Mouse (Mus musculus): ENCODE results near the gene Eef2k. TPM values are rescaled to one million over a fixed set of nuclear protein-coding genes. Genes with fewer than 3 reads are reported as not detected.

The Eef2k gene
- 54.1 and 59.6 TPM in 2 replicates for polyA plus RNA-seq (2015; fragmentation: Nextera tagmentation; extraction: Ambion mirVana)

GRCm38 (mm10) chr7:120842345-120843036 is at the start of gene Eef2k:
Eef2k (plus strand) TSS chr7:120842831.
- 3% methylated on average over 35 of the region's 35 CpGs for WGBS
- Histone ChIP-seq H3K27me3 (replicated peaks; ENCODE audit: control insufficient read depth, insufficient read depth, low read length) (no peaks in the 10 kb centered on the region), H3K4me3 (ENCODE audit: low read length) (peak within 1 kb of the TSS; percentile 94), H3K27ac (ENCODE audit: low read length) (peak within 1 kb of the TSS; percentile 99), H3K9me3 (ENCODE audit: control insufficient read depth, low read length) (no peaks in the 10 kb centered on the region), H3K36me3 (ENCODE audit: control insufficient read depth, insufficient read depth, low read length) (no peaks in the 10 kb centered on the region), H3K4me1 (ENCODE audit: control insufficient read depth, insufficient read depth, low read length) (peaks cover 14% of the 10 kb centered on the region), H3K9ac (ENCODE audit: low read depth, low read length) (peak within 1 kb of the TSS; percentile 99), H3K4me2 (ENCODE audit: low read depth, low read length) (peak within 1 kb of the TSS; percentile 78)
- peak; percentile 98 for ATAC-seq

- H3K4me1 ChIP-seq (ENCODE audit: control insufficient read depth, insufficient read depth, low read length), result no peaks in the 10 kb centered on the region
- WGBS, result 65% methylated on average over 4 of the region's 4 CpGs
- no peaks in the 10 kb centered on the region for H3K27me3 ChIP-seq (replicated peaks; ENCODE audit: control insufficient read depth, insufficient read depth, low read length)
- H3K4me2 ChIP-seq (ENCODE audit: low read depth, low read length), result no peak overlapping the region
- H3K36me3 ChIP-seq (ENCODE audit: control insufficient read depth, insufficient read depth, low read length), result no peaks in the 10 kb centered on the region
- no peak for ATAC-seq
- H3K9me3 ChIP-seq (ENCODE audit: control insufficient read depth, low read length), result no peaks in the 10 kb centered on the region
- H3K9ac ChIP-seq (ENCODE audit: low read depth, low read length), result no peak overlapping the region
- no peak overlapping the region for H3K27ac ChIP-seq (ENCODE audit: low read length)
- no peak overlapping the region for H3K4me3 ChIP-seq (ENCODE audit: low read length)
These were observed 47.1 kb upstream of the Eef2k start for GRCm38 (mm10) chr7:120795544-120795943.

- Histone ChIP-seq H3K4me1 (ENCODE audit: control insufficient read depth, insufficient read depth, low read length) (no peaks in the 10 kb centered on the region), H3K4me3 (ENCODE audit: low read length) (no peak overlapping the region), H3K27ac (ENCODE audit: low read length) (no peak overlapping the region), H3K9me3 (ENCODE audit: control insufficient read depth, low read length) (no peaks in the 10 kb centered on the region), H3K9ac (ENCODE audit: low read depth, low read length) (no peak overlapping the region), H3K36me3 (ENCODE audit: control insufficient read depth, insufficient read depth, low read length) (no peaks in the 10 kb centered on the region), H3K4me2 (ENCODE audit: low read depth, low read length) (no peak overlapping the region), H3K27me3 (replicated peaks; ENCODE audit: control insufficient read depth, insufficient read depth, low read length) (no peaks in the 10 kb centered on the region)
- ATAC-seq, result no peak
- 82% methylated on average over 3 of the region's 3 CpGs for WGBS
These were observed 46.3 kb upstream of the Eef2k start for GRCm38 (mm10) chr7:120796369-120796768.

GRCm38 (mm10) chr7:120803268-120803667 is 39.4 kb upstream of the Eef2k start:
- Histone ChIP-seq H3K9me3 (ENCODE audit: control insufficient read depth, low read length) (no peaks in the 10 kb centered on the region), H3K27me3 (replicated peaks; ENCODE audit: control insufficient read depth, insufficient read depth, low read length) (no peaks in the 10 kb centered on the region), H3K4me3 (ENCODE audit: low read length) (no peak overlapping the region), H3K36me3 (ENCODE audit: control insufficient read depth, insufficient read depth, low read length) (no peaks in the 10 kb centered on the region), H3K4me2 (ENCODE audit: low read depth, low read length) (no peak overlapping the region), H3K9ac (ENCODE audit: low read depth, low read length) (no peak overlapping the region), H3K4me1 (ENCODE audit: control insufficient read depth, insufficient read depth, low read length) (no peaks in the 10 kb centered on the region), H3K27ac (ENCODE audit: low read length) (no peak overlapping the region)
- WGBS, result 90% methylated on average over 2 of the region's 2 CpGs
- ATAC-seq, result no peak

- H3K9me3 ChIP-seq (ENCODE audit: control insufficient read depth, low read length), result no peaks in the 10 kb centered on the region
- H3K36me3 ChIP-seq (ENCODE audit: control insufficient read depth, insufficient read depth, low read length), result no peaks in the 10 kb centered on the region
- no peak overlapping the region for H3K27ac ChIP-seq (ENCODE audit: low read length)
- H3K9ac ChIP-seq (ENCODE audit: low read depth, low read length), result 0 out of 2 replicates have a peak overlapping the region, but pooled peaks have one; percentile 31
- H3K4me3 ChIP-seq (ENCODE audit: low read length), result peak overlapping the region; percentile 37
- peak overlapping the region; percentile 58 for H3K4me2 ChIP-seq (ENCODE audit: low read depth, low read length)
- 4% methylated on average over 27 of the region's 27 CpGs for WGBS
- ATAC-seq, result peak; percentile 58; the same call in 1 of the 2 replicates
- H3K4me1 ChIP-seq (ENCODE audit: control insufficient read depth, insufficient read depth, low read length), result peaks cover 4% of the 10 kb centered on the region; the same call in 1 of the 2 replicates
- H3K27me3 ChIP-seq (replicated peaks; ENCODE audit: control insufficient read depth, insufficient read depth, low read length), result 0 out of 2 replicates have a peak, but pooled peaks cover 4% of the 10 kb centered on the region
These were observed 32.9 kb upstream of the Eef2k start for GRCm38 (mm10) chr7:120809705-120810104.

GRCm38 (mm10) chr7:120811834-120812415 is 30.7 kb upstream of the Eef2k start, which contains the start of gene Gm5737:
Gm5737 (plus strand) TSS chr7:120812365.
- peak; percentile 84 for ATAC-seq
- 0 out of 2 replicates have a peak, but pooled peaks cover 4% of the 10 kb centered on the region for H3K27me3 ChIP-seq (replicated peaks; ENCODE audit: control insufficient read depth, insufficient read depth, low read length)
- no peak within 1 kb of the TSS for H3K4me3 ChIP-seq (ENCODE audit: low read length)
- H3K4me1 ChIP-seq (ENCODE audit: control insufficient read depth, insufficient read depth, low read length), result peaks cover 4% of the 10 kb centered on the region; the same call in 1 of the 2 replicates
- H3K27ac ChIP-seq (ENCODE audit: low read length), result no peak within 1 kb of the TSS
- H3K9ac ChIP-seq (ENCODE audit: low read depth, low read length), result no peak within 1 kb of the TSS
- no peaks in the 10 kb centered on the region for H3K9me3 ChIP-seq (ENCODE audit: control insufficient read depth, low read length)
- no peak within 1 kb of the TSS for H3K4me2 ChIP-seq (ENCODE audit: low read depth, low read length)
- 73% methylated on average over 6 of the region's 6 CpGs for WGBS
- H3K36me3 ChIP-seq (ENCODE audit: control insufficient read depth, insufficient read depth, low read length), result no peaks in the 10 kb centered on the region

- no peak for ATAC-seq
- Histone ChIP-seq H3K9me3 (ENCODE audit: control insufficient read depth, low read length) (no peaks in the 10 kb centered on the region), H3K27ac (ENCODE audit: low read length) (no peak overlapping the region), H3K4me1 (ENCODE audit: control insufficient read depth, insufficient read depth, low read length) (no peaks in the 10 kb centered on the region), H3K27me3 (replicated peaks; ENCODE audit: control insufficient read depth, insufficient read depth, low read length) (no peaks in the 10 kb centered on the region), H3K36me3 (ENCODE audit: control insufficient read depth, insufficient read depth, low read length) (no peaks in the 10 kb centered on the region), H3K9ac (ENCODE audit: low read depth, low read length) (no peak overlapping the region), H3K4me3 (ENCODE audit: low read length) (no peak overlapping the region), H3K4me2 (ENCODE audit: low read depth, low read length) (no peak overlapping the region)
- WGBS, result 87% methylated on average over 6 of the region's 6 CpGs
These were observed 25.1 kb upstream of the Eef2k start for GRCm38 (mm10) chr7:120817552-120817951.

- Histone ChIP-seq H3K9me3 (ENCODE audit: control insufficient read depth, low read length) (no peaks in the 10 kb centered on the region), H3K4me3 (ENCODE audit: low read length) (no peak overlapping the region), H3K4me1 (ENCODE audit: control insufficient read depth, insufficient read depth, low read length) (no peaks in the 10 kb centered on the region), H3K4me2 (ENCODE audit: low read depth, low read length) (no peak overlapping the region), H3K27me3 (replicated peaks; ENCODE audit: control insufficient read depth, insufficient read depth, low read length) (no peaks in the 10 kb centered on the region), H3K9ac (ENCODE audit: low read depth, low read length) (no peak overlapping the region; the same call in 1 of the 2 replicates), H3K36me3 (ENCODE audit: control insufficient read depth, insufficient read depth, low read length) (no peaks in the 10 kb centered on the region), H3K27ac (ENCODE audit: low read length) (no peak overlapping the region)
- ATAC-seq, result no peak
- 91% methylated on average over 4 of the region's 4 CpGs for WGBS
These were observed 23.2 kb upstream of the Eef2k start for GRCm38 (mm10) chr7:120819386-120819785.

- ATAC-seq, result peak; percentile 38
- Histone ChIP-seq H3K27ac (ENCODE audit: low read length) (no peak overlapping the region), H3K9me3 (ENCODE audit: control insufficient read depth, low read length) (no peaks in the 10 kb centered on the region), H3K4me1 (ENCODE audit: control insufficient read depth, insufficient read depth, low read length) (no peaks in the 10 kb centered on the region), H3K9ac (ENCODE audit: low read depth, low read length) (no peak overlapping the region), H3K36me3 (ENCODE audit: control insufficient read depth, insufficient read depth, low read length) (no peaks in the 10 kb centered on the region), H3K27me3 (replicated peaks; ENCODE audit: control insufficient read depth, insufficient read depth, low read length) (no peaks in the 10 kb centered on the region), H3K4me3 (ENCODE audit: low read length) (no peak overlapping the region), H3K4me2 (ENCODE audit: low read depth, low read length) (no peak overlapping the region)
- WGBS, result 22% methylated on average over 5 of the region's 5 CpGs
These were observed 19.4 kb upstream of the Eef2k start for GRCm38 (mm10) chr7:120823248-120823647.

Data from intestine, embryonic 16.5 days (tissue).